Mouse (Mus musculus): ENCODE results near the gene Prkn. TPM values are rescaled to one million over a fixed set of nuclear protein-coding genes. Genes with fewer than 3 reads are reported as not detected.

Prkn gene
- total and polyA plus RNA-seq, 2 experiments: 2.5 to 8.9 TPM

GRCm38 (mm10) chr17:10882260-10882659 lies 42.1 kb downstream of the Prkn start:
- no peak overlapping the region for H3K4me3 ChIP-seq (ENCODE audit: insufficient read depth, low read depth, low read length)
- H3K4me1 ChIP-seq (ENCODE audit: control insufficient read depth, insufficient read depth, low read length): no peaks in the 10 kb centered on the region
- TF ChIP-seq CTCF (IDR thresholded peaks at IDR 0.05; ENCODE audit: low read depth, low read length) (no peak), POLR2A (IDR thresholded peaks at IDR 0.05; ENCODE audit: extremely low read depth, insufficient read depth, low read length) (no peak)
- no peak overlapping the region for H3K27ac ChIP-seq (replicated peaks; ENCODE audit: insufficient read depth, low read depth, low read length)
- H3K27me3 ChIP-seq (ENCODE audit: control insufficient read depth, insufficient read depth, low read length): no peaks in the 10 kb centered on the region
- WGBS: 86% methylated on average over 1 of the region's 1 CpGs
- H3K9ac ChIP-seq (ENCODE audit: low read depth, low read length): no peak overlapping the region
- no peak for DNase-seq (ENCODE audit: extremely low read depth, low read depth, low spot score)
- no peaks in the 10 kb centered on the region; the same call in 1 of the 2 replicates for H3K79me2 ChIP-seq (ENCODE audit: control insufficient read depth, insufficient read depth, low read length)
- H3K36me3 ChIP-seq (ENCODE audit: control insufficient read depth, insufficient read depth, low read length): no peaks in the 10 kb centered on the region

DNA sequence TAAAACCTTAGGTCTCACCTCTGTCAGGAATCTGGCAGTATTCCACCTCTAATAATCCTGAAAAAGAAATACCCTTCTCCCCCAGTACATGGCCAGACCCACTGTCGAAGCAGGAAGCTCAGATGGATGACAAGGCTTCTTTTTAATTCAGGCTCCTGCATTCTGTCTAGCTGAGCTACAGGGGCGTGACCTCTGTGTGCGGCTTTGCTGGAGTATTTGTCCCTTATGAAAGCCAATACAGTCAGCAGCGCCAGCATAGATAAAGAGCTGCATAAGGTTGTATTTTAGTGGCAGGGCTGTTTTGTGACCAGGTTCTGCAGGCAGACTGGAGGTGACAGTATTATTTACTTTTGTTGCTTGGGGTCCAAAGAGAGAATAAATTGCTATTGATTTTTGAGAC lies 47.7 kb downstream of the Prkn start:
- Histone ChIP-seq H3K27me3 (ENCODE audit: control insufficient read depth, insufficient read depth, low read length) (no peaks in the 10 kb centered on the region), H3K9ac (ENCODE audit: low read depth, low read length) (no peak overlapping the region), H3K4me1 (ENCODE audit: control insufficient read depth, insufficient read depth, low read length) (no peaks in the 10 kb centered on the region), H3K27ac (replicated peaks; ENCODE audit: insufficient read depth, low read depth, low read length) (no peak overlapping the region), H3K36me3 (ENCODE audit: control insufficient read depth, insufficient read depth, low read length) (no peaks in the 10 kb centered on the region), H3K79me2 (ENCODE audit: control insufficient read depth, insufficient read depth, low read length) (no peaks in the 10 kb centered on the region; the same call in 1 of the 2 replicates), H3K4me3 (ENCODE audit: insufficient read depth, low read depth, low read length) (no peak overlapping the region)
- 61% methylated on average over 4 of the region's 4 CpGs for WGBS
- TF ChIP-seq CTCF (IDR thresholded peaks at IDR 0.05; ENCODE audit: low read depth, low read length): no peak
- no peak for TF ChIP-seq POLR2A (IDR thresholded peaks at IDR 0.05; ENCODE audit: extremely low read depth, insufficient read depth, low read length)
- DNase-seq (ENCODE audit: extremely low read depth, low read depth, low spot score): no peak

- no peaks in the 10 kb centered on the region for H3K36me3 ChIP-seq (ENCODE audit: control insufficient read depth, insufficient read depth, low read length)
- TF ChIP-seq POLR2A (IDR thresholded peaks at IDR 0.05; ENCODE audit: extremely low read depth, insufficient read depth, low read length): no peak
- no peak for TF ChIP-seq CTCF (IDR thresholded peaks at IDR 0.05; ENCODE audit: low read depth, low read length)
- WGBS: 82% methylated on average over 3 of the region's 3 CpGs
- DNase-seq (ENCODE audit: extremely low read depth, low read depth, low spot score): no peak
- no peak overlapping the region for H3K27ac ChIP-seq (replicated peaks; ENCODE audit: insufficient read depth, low read depth, low read length)
- H3K4me3 ChIP-seq (ENCODE audit: insufficient read depth, low read depth, low read length): no peak overlapping the region
- H3K79me2 ChIP-seq (ENCODE audit: control insufficient read depth, insufficient read depth, low read length): no peaks in the 10 kb centered on the region
- no peak overlapping the region for H3K9ac ChIP-seq (ENCODE audit: low read depth, low read length)
- H3K27me3 ChIP-seq (ENCODE audit: control insufficient read depth, insufficient read depth, low read length): no peaks in the 10 kb centered on the region
- no peaks in the 10 kb centered on the region; the same call in 1 of the 2 replicates for H3K4me1 ChIP-seq (ENCODE audit: control insufficient read depth, insufficient read depth, low read length)
Measured at GRCm38 (mm10) chr17:10901686-10902228, 61.6 kb downstream of the Prkn start.

- H3K4me1 ChIP-seq (ENCODE audit: control insufficient read depth, insufficient read depth, low read length): no peaks in the 10 kb centered on the region
- H3K27me3 ChIP-seq (ENCODE audit: control insufficient read depth, insufficient read depth, low read length): no peaks in the 10 kb centered on the region
- no peak overlapping the region for H3K27ac ChIP-seq (replicated peaks; ENCODE audit: insufficient read depth, low read depth, low read length)
- no peak overlapping the region for H3K4me3 ChIP-seq (ENCODE audit: insufficient read depth, low read depth, low read length)
- H3K9ac ChIP-seq (ENCODE audit: low read depth, low read length): no peak overlapping the region
- no peak for TF ChIP-seq POLR2A (IDR thresholded peaks at IDR 0.05; ENCODE audit: extremely low read depth, insufficient read depth, low read length)
- no peak for TF ChIP-seq CTCF (IDR thresholded peaks at IDR 0.05; ENCODE audit: low read depth, low read length)
- H3K79me2 ChIP-seq (ENCODE audit: control insufficient read depth, insufficient read depth, low read length): no peaks in the 10 kb centered on the region
- DNase-seq (ENCODE audit: extremely low read depth, low read depth, low spot score): no peak
- H3K36me3 ChIP-seq (ENCODE audit: control insufficient read depth, insufficient read depth, low read length): no peaks in the 10 kb centered on the region
Measured at GRCm38 (mm10) chr17:10936698-10937097, 96.5 kb downstream of the Prkn start.

DNA sequence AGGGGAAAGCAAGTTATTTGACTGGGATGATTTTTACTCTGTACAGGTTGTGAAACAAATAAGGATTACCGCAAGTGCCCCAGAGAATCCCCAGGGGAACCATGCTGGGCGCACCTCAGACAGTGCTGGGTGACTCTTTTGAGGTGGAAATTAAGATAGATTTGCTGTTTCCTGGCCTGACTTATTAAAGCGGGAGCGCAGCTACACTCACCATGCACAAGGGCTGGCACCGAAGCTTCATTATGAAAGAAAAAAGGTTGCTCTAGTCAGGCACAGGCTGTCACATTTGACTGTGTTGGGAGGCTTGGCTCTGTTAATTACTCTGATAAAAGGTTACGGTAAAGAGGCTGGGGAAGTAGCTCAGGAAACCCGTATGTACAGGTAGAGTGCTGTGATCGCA lies 97.7 kb downstream of the Prkn start:
- Histone ChIP-seq H3K27me3 (ENCODE audit: control insufficient read depth, insufficient read depth, low read length) (no peaks in the 10 kb centered on the region), H3K9ac (ENCODE audit: low read depth, low read length) (no peak overlapping the region), H3K36me3 (ENCODE audit: control insufficient read depth, insufficient read depth, low read length) (no peaks in the 10 kb centered on the region), H3K4me1 (ENCODE audit: control insufficient read depth, insufficient read depth, low read length) (no peaks in the 10 kb centered on the region), H3K4me3 (ENCODE audit: insufficient read depth, low read depth, low read length) (no peak overlapping the region), H3K27ac (replicated peaks; ENCODE audit: insufficient read depth, low read depth, low read length) (no peak overlapping the region), H3K79me2 (ENCODE audit: control insufficient read depth, insufficient read depth, low read length) (no peaks in the 10 kb centered on the region)
- 70% methylated on average over 8 of the region's 8 CpGs for WGBS
- DNase-seq (ENCODE audit: extremely low read depth, low read depth, low spot score): no peak
- no peak for TF ChIP-seq POLR2A (IDR thresholded peaks at IDR 0.05; ENCODE audit: extremely low read depth, insufficient read depth, low read length)
- TF ChIP-seq CTCF (IDR thresholded peaks at IDR 0.05; ENCODE audit: low read depth, low read length): no peak

DNA sequence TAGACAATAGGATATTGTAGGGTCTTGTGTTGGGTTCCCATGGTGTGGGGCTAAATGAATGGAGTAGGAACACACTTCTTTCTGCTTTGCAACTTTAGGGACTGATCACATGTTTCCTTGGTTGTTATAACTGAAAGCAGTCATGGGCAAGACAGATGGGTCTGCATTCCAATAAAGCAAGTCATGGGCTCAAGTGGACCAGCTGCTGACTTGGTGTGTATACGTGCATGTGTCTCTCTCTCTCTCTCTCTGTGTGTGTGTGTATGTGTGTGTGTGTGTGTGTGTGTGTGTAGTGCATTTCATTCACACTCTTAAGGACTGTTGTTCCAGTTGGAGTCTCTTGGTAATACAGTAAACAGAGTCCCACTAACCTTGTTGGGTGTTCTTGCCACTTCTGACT lies 98.6 kb downstream of the Prkn start:
- H3K79me2 ChIP-seq (ENCODE audit: control insufficient read depth, insufficient read depth, low read length): no peaks in the 10 kb centered on the region
- no peak overlapping the region for H3K4me3 ChIP-seq (ENCODE audit: insufficient read depth, low read depth, low read length)
- H3K36me3 ChIP-seq (ENCODE audit: control insufficient read depth, insufficient read depth, low read length): no peaks in the 10 kb centered on the region
- no peaks in the 10 kb centered on the region for H3K27me3 ChIP-seq (ENCODE audit: control insufficient read depth, insufficient read depth, low read length)
- H3K27ac ChIP-seq (replicated peaks; ENCODE audit: insufficient read depth, low read depth, low read length): no peak overlapping the region
- 84% methylated on average over 1 of the region's 1 CpGs for WGBS
- no peak for DNase-seq (ENCODE audit: extremely low read depth, low read depth, low spot score)
- H3K4me1 ChIP-seq (ENCODE audit: control insufficient read depth, insufficient read depth, low read length): no peaks in the 10 kb centered on the region
- TF ChIP-seq POLR2A (IDR thresholded peaks at IDR 0.05; ENCODE audit: extremely low read depth, insufficient read depth, low read length) (no peak), CTCF (IDR thresholded peaks at IDR 0.05; ENCODE audit: low read depth, low read length) (no peak)
- H3K9ac ChIP-seq (ENCODE audit: low read depth, low read length): no peak overlapping the region

All from liver, adult 2 months (tissue).